Mouse (Mus musculus): ENCODE results near the gene Pde4d. TPM values are rescaled to one million over a fixed set of nuclear protein-coding genes. Genes with fewer than 3 reads are reported as not detected.
A peak's percentile ranks its signal among the peaks of the same experiment; 100 is the strongest.

The Pde4d gene
- total RNA-seq, 2 experiments from 2014 or later, result 4.4 to 5.3 TPM

DNA sequence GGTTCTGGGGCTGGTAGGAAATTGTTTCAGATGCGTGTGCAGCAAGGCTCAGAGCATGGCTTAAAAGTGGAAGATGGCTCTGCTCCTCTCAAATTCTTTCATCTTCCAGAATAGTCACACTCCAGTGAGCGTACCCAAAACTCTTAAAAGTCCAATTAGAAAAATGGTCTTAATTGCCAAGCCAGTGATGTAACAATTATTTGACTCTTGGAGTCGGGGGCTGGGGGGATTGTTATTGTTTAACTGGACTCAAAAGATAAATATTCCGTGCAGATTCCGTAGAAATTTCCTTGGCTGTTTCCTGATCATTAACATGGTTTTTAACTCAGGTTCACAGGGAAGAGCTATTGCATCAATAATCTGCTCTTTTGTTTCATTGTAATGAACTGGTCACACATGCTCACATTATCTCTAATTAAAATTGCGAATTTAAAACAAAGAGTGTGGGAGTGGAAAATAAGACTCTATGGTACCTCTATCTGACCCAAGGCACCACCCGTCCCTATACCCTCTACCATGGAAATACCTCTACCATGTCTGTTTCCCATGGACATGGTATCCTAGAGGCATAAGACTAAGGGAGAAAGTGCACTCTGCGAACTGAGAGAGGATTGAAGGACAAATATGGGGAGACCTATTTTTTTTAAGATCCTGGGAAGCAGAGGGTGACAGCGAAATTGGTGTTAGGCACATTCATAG, 1159.5 kb downstream of the Pde4d start:
- ATAC-seq (ENCODE audit: poor library complexity, severe bottlenecking), result no peak

DNA sequence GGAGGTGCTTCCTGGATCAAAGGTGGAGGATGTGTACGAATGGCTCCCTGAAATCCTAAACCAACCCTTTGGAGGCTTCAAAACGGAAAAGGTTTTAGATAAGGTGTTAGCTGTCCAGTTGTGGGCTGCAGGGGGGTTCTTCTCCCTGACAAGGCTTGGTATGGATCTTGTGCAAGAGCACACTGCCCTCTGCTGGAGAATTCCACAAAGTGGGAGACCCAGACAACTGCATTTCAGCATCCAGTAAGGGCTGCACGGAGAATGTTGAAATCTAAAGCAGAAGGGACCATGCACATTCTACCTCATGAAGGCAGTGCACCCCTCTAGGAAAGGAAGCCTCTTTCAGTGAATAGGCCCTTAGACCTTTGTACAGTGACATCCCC, 1160.0 kb downstream of the Pde4d start:
- peak; percentile 45 for ATAC-seq (ENCODE audit: poor library complexity, severe bottlenecking)

DNA sequence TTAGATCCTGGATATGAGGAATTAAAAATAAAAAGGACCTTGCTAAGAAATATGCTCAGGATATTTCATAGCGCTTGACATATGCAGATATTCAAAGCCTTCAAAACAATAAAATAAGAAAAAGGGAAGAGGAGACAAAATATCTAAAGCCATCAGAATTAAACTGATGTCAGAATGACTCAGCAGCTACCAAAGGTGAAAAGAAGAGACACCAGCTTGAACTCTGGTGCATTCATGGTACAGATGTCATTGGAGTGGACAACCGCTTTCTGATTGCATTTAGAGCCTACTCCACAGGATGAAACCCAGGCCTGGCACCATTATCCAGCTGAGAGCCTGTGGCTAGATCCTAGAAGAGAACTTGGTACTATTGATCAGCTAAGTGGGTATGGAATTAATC, 1161.0 kb downstream of the Pde4d start:
- ATAC-seq (ENCODE audit: poor library complexity, severe bottlenecking), result no peak

DNA sequence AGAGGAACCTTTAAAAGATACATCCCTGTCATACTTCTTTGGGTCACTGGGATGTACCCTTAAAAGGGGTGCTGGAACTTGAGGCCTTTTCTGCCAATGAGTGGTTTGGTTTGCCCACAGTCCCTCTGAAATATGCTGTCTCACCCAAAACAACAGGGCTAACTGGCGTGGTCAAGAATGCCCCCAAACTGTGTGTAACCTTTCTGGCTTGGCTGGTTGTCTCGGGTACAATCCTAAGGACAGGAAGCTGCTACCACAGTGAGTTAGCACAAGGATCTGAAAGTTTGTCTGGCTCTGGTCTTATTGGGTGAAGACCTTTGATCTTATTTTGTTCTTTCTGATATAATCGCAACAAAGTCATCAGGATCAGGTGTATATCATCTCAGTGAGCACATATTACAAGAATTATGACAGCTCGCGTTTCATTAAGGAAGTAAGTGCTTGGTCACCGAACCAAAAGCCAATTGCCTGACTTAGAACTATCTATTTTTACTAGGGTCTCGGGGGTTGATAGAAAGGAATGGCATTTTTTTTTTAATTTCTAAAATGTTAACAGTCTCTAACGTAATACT, 1165.6 kb downstream of the Pde4d start:
- ATAC-seq (ENCODE audit: poor library complexity, severe bottlenecking), result peak; percentile 27; the same call in 1 of the 2 replicates

DNA sequence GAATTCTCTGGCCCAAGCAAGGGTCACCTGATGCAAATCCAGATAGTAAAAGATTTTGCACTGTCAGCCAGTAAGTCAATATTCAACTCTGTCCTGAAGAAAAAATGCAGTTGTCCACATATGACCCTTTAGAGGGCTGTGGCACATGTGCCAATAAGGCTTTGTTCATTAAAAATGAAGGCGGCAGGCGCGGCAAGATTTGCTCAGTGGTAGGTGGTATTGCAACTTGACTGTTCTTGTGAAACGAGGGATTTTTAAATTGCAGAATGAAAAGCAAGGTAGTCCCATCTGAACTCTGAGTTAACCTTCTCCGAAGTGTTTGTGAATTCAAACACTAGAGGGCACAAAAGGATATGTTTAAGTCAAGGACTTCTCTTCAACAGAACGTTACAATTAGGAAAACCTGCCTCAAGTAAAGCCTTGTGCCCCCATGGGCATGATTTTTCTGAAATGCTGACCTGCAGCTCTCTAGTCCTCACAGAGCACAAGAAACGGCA, 1166.1 kb downstream of the Pde4d start:
- peak; percentile 72 for ATAC-seq (ENCODE audit: poor library complexity, severe bottlenecking)

DNA sequence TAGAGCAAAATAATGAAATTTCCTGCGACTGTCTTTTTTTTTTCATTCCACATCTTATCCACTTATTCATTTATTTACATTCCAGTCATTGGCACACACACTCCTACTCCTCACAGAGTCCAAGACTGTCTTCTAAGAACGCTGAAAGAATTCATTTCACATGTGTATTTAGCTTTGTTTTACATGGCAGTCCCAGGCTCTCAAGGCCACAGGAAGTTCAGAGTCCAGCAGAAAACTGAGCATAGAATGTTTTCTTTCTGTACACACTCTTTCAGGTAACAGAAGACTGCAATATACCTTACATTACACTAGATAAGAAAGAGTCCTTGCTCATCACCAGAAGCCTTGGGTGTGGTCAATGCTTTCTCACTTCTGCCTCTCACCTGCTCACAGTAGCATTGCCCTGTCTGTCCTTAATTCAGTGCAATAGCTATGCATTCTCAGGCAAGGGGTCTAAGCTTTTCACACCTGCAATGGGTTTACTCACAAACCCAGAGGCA, 1169.5 kb downstream of the Pde4d start:
- no peak for ATAC-seq (ENCODE audit: poor library complexity, severe bottlenecking)

DNA sequence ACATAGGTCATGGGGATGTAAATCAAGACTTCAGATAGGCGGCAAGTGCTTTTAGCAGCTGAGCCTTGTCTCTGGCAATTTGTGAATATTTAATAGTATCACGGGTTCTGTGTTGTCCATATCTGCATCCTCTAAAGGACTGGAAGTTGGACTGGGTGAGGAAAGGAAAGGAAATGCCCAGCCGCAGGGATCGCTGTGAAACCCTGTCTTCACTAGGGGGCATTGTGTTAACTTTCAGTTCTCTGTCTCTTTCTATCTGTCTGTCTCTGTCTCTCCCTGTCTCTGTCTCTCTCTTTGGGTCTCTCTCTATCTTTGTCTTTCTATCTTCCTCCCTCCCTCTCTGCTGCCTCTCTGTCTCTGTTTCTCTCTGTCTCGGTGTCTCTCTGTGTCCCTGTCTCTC, 1172.5 kb downstream of the Pde4d start:
- ATAC-seq (ENCODE audit: poor library complexity, severe bottlenecking), result no peak

DNA sequence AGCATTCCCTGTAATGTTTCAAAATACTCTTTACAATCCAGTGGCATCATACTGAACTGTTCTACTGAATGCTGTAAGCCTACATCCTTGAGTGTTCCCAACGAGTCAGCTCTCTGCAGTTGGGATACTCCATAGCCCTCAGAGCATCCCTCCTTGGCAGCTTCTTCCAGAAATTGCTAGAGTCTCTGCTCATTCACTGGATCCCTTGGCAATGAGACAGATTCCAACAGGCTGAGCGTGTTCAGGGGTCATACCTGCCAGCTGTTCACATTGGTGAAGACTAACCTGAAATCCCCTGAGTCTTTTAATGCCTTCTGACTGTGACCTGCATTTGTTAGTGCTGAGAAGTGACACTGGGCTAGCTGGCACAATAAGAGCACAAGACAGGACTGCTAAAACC, 1173.5 kb downstream of the Pde4d start:
- no peak for ATAC-seq (ENCODE audit: poor library complexity, severe bottlenecking)

DNA sequence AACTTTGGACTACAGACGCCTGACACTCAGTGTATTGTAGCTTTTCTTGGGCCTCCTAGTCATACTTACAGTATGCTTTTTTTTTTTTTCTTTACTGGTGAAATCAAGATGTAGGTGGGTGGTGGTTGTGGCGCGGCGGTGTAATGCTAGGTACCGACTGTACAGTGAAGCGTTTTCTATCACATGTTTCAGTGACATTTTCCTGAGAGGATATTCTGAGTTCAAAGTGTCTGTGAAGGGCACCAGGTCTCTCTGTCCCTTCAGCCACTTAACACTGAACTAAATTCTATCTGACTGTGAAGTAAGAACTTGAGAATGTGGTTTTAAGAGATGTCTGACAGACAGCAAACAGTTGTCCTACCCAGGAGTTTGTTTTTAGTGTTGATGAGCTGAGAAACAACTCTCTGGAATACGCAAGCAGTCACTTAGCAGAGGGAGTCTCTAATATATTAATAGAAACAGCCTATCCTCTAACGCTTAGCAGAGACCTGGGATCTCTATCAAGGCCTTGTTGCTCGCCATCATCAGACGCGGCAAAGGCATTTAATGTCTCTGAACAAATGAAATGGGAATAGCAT, 1175.1 kb downstream of the Pde4d start:
- no peak for ATAC-seq (ENCODE audit: poor library complexity, severe bottlenecking)

DNA sequence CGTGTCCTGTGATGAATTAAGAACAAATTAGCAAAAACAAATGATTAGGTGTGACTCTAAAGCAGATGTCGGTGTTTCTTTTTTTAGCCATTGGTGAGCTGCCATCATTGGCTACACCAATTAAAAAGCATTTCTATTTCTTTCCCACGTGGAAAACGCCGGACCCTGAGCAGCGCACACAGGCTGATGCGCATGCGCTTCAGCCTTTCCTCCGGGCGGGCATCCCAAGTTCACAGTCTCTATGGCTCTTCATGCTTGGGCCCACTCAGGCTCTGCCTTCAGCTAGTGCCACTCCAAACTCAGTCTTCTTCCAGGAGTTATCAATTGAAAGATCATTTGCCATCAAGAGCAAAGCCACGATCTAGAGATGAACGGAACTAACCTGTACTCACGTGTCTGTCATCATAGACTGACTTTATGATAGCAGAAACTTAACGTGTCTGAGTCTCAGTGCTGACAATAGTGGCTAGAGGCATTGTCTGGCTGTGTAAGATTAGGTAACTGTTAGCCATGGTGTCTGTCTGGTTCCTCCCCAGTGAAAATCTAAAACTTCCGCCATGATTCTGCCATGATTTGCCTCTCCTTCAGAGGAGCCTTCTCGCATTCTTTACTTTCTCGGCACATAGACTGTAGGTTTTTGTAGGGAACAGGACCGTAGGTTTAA, 1175.8 kb downstream of the Pde4d start:
- ATAC-seq (ENCODE audit: poor library complexity, severe bottlenecking), result no peak

DNA sequence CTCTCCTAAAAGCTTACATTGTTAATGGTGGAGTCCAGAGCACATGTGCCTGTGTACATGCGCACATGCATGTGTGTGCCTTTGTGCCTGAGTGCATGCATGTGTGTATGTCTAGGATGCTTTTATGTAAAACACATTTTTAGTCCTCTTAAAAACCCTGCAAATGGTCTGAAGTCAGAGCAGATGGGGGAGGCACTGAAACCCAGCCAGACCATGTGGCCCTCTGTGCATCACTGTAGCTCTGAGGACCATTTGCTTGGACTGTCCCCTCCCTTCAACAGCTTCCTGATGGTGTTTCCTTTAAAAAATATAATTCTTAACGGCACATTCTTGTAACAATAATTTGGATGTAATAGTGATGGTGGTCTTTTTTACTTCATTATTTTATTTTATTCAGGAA, 1177.5 kb downstream of the Pde4d start:
- no peak for ATAC-seq (ENCODE audit: poor library complexity, severe bottlenecking)

DNA sequence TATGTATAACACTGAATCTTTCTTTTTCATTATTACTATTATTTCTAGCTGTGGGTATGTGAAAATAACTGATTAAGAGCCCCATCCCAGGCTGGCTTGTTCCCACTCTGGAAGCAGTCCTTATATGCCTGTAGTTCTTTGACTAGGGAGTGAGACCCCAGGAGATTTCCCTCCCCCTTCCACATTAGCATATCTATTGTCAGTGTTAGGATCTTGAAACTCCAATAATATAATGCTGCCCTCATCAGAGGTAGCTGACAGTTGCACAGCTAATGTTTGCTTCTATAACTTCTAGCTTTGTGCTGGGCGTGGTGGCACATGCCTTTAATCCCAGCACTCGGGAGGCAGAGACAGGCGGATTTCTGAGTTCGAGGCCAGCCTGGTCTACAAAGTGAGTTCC, 1178.9 kb downstream of the Pde4d start:
- no peak for ATAC-seq (ENCODE audit: poor library complexity, severe bottlenecking)

DNA sequence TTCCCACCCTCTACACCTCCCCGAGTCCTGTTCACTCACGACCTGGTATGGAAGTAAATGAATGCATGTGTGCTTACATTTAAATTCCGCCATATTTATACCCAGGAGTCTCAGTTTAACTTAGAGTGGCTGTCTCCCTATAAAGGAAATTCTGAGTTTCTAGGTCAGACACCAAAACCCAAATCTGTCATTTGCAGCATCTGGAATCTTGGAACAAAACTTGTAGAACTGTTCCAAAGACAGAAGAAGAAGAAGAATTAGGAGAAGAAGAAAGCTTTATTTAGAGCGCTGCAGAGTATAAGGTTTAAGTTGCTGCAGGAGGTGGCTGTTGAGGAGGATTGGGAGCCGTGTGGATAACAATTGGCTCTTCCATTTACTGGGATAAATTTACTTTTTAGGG, 1179.5 kb downstream of the Pde4d start:
- ATAC-seq (ENCODE audit: poor library complexity, severe bottlenecking), result no peak

DNA sequence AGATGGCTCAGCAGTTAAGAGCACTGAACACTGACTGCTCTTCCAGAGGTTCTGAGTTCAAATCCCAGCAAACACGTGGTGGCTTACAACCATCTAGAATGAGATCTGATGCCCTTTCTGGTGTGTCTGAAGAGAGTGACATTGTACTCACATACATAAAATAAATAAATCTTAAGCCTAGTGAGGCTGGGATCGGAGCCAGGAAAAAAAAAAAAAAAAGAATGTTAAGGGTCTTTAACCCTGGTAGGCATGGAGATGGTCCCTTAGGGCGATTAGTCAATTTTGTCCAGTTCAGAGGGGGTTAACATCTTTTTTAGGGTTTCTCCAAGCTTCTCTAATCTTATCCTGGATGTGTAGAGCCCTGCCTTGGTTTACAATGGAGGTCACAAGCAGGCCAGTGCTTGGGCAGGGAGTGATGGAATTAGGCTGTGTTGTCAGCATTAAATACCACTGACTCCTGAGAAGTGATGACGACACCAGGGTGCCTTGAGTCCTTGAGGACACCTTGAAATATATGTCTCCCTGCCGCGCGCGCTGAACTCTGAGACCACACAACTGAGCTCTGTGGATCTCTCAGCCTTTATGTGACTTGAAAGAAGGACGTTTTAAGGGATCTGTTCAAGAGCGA, 1181.8 kb downstream of the Pde4d start:
- ATAC-seq (ENCODE audit: poor library complexity, severe bottlenecking), result no peak

DNA sequence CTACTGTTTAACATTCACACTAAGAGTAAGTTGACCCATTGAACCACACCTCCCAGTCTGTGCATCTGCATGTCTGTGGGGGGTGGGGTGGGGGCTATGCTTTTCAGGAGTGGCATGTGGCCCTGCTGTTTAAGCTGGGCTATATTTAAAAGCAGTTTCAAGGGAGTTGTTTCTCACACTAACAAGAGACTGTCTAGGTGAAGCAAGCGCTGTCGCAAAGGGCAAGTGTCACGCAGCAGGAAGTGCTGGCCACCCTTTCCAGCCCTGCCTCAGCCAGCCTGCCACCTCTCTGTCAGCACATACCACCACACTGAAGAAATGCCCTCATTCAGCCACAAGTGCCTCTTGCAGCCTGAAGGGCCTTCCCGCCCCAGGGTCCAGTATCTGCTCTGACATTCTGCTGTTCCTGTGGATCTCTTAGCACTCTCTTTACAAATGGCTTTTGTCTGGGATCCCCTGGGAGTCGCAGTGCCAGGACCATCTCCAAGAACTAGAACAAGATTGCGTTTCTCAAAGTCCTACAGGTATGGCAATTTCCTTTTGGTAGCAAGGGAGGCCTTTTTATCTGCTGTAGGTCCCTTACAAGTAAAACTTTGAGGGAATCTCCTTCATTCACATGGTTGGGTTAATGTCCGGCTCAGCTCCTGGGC, 1182.8 kb downstream of the Pde4d start:
- ATAC-seq (ENCODE audit: poor library complexity, severe bottlenecking), result peak; percentile 91

DNA sequence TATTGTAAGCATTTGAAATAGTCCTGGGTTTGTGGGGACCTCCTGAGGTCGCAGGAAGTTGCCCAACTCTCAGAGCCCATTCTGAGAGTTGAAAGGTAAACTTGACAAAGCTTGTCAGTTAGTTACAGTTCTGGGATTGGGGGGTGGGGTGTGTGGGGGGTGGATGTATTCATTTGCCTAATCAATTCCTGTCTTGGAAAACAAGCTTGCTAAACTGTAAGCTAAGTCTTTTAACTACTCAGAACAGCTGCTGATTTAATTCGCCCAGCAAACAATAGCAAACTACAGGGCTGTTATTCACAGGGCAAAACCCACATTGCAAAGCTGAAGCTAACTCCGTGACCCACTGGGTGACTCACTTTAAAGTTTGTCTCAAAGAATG, 1183.3 kb downstream of the Pde4d start:
- ATAC-seq (ENCODE audit: poor library complexity, severe bottlenecking), result peak; percentile 19

DNA sequence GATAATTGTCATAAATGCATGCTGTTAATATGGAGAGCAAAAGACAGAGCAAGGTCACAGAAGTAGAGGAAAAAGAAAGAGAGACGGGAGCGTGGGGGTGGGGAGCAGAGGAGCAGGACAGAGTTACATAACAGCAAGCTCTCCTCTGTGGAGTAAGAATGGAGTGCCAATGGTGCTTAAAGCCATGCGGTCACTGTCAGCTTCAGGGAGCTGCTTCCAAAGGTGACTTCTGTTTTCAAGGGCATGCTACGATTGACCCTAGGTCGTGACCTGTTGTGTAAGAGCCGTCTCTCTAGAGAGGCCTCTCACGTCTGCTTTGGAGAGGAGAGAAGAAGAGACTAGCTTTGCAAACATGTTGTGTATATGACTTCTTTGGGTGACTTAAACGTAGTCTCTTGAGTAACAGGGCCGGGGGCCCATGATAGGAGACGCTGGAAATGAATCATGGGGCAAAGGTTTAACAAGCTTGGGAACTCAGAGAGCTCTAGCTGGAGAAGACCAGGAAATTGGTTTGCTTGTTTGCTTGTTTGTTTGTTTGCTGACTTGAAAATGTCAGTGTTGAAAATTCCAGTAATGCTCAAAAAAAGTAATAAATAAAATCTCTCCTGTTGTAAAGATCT, 1186.3 kb downstream of the Pde4d start:
- peak; percentile 53 for ATAC-seq (ENCODE audit: poor library complexity, severe bottlenecking)

DNA sequence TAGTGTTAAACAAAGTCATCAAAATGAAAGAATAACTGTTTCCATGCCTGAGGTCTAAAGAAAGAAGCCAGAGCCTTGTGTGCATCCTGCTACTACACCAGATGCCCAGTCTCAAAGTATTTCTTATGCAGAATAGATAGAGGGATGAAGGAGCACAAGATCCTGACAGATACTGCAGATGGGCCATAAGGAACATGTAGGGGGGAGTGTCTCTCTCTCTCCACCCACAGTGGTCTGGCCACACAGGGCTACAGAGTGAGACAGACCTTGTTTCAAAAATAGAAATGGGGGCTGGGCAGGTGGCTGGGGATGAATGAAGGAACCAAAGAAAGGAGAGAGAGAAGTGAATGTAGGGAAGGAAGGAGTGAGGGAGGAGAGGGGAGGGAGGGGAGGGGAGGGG, 1188.5 kb downstream of the Pde4d start:
- ATAC-seq (ENCODE audit: poor library complexity, severe bottlenecking), result no peak

DNA sequence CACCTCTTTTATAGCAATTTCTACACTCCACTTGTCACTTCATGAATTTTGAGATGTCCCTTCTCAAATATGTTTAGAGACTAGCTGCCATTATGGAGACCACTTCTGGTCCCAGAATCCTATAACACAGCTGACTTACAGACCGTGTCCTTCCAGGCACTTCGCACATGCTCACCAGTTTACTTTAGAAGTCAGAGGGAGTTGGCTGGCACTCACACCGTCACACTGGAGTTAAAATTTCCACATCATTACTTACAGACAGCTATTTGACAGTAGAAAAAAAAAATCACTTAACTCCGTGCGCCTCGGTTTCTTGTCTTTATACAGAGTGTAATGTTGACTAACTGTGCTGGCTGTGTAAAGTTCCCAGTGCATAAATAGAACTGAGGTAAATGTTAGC, 1189.5 kb downstream of the Pde4d start:
- ATAC-seq (ENCODE audit: poor library complexity, severe bottlenecking), result no peak

DNA sequence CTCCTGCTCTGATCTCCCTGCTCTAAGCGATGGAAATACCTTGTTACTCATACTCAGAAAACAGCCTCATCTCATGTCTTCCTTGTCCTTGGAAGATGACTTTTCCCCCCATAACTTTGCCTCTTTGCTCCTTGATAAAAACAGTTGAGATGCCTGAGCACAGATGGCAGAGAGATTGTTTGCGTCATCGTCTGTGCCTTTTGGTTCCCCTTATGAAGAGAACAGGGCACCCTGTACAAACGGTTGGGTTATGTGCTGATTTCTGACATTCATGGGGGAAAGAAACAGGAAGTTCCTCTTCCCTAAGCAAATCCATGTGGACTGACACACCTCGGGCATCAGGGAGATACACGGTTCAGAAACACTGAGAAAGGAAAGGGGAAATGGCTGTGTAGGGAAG, 1191.8 kb downstream of the Pde4d start:
- ATAC-seq (ENCODE audit: poor library complexity, severe bottlenecking), result peak; percentile 65

Measured in megakaryocyte, adult 5-6 weeks (primary cell).